Mouse (Mus musculus) adrenal gland (tissue): ENCODE results near the gene Slc35c1.

Experiments
- intact Hi-C: fragments of 180-260 bp; cut with DNase I; formaldehyde crosslinking; loops from one replicate; pipeline ENCODE4 v1.15.1; 2025

The Slc35c1 gene

GRCm38 (mm10) chr2:92437875-92438274 is 22.5 kb downstream of the Slc35c1 start:
- intact Hi-C loops: no loop called here

GRCm38 (mm10) chr2:92437366-92437765 is 23.0 kb downstream of the Slc35c1 start:
- intact Hi-C loops: no loop called here

- intact Hi-C loops: loop anchor here (2.0 kb wide), 1 partner anchor 14 kb away; no protein-coding TSS in a partner anchor
Measured at GRCm38 (mm10) chr2:92435023-92435422, 25.3 kb downstream of the Slc35c1 start.

- intact Hi-C loops: loop anchor here (2.0 kb wide), 1 partner anchor 14 kb away; no protein-coding TSS in a partner anchor
Measured at GRCm38 (mm10) chr2:92434375-92434745, 26.0 kb downstream of the Slc35c1 start.

GRCm38 (mm10) chr2:92433578-92434374 is 26.6 kb downstream of the Slc35c1 start, which contains the start of gene Cry2:
TSS of gene Cry2 (minus strand) at chr2:92434043.
- intact Hi-C loops: loop anchor here (2.0 kb wide), 1 partner anchor 13 kb away; no protein-coding TSS in a partner anchor

- intact Hi-C loops: no loop called here
Measured at GRCm38 (mm10) chr2:92432299-92433295, 27.7 kb downstream of the Slc35c1 start.

GRCm38 (mm10) chr2:92431611-92432179 is 28.6 kb downstream of the Slc35c1 start:
- intact Hi-C loops: no loop called here

GRCm38 (mm10) chr2:92430723-92431541 is 29.4 kb downstream of the Slc35c1 start:
- intact Hi-C loops: no loop called here

GRCm38 (mm10) chr2:92430089-92430488 is 30.2 kb downstream of the Slc35c1 start:
- intact Hi-C loops: no loop called here

- intact Hi-C loops: no loop called here
Measured at GRCm38 (mm10) chr2:92427882-92428281, 32.5 kb downstream of the Slc35c1 start.

- intact Hi-C loops: no loop called here
Measured at GRCm38 (mm10) chr2:92426426-92426825, 33.9 kb downstream of the Slc35c1 start.

GRCm38 (mm10) chr2:92425366-92425765 is 35.0 kb downstream of the Slc35c1 start:
- intact Hi-C loops: no loop called here

- intact Hi-C loops: no loop called here
Measured at GRCm38 (mm10) chr2:92424462-92425308, 35.7 kb downstream of the Slc35c1 start.

- intact Hi-C loops: no loop called here
Measured at GRCm38 (mm10) chr2:92423702-92424461, 36.5 kb downstream of the Slc35c1 start.

GRCm38 (mm10) chr2:92423156-92423555 is 37.2 kb downstream of the Slc35c1 start:
- intact Hi-C loops: no loop called here

- intact Hi-C loops: no loop called here
Measured at GRCm38 (mm10) chr2:92422388-92423135, 37.8 kb downstream of the Slc35c1 start.

GRCm38 (mm10) chr2:92421723-92422387 is 38.5 kb downstream of the Slc35c1 start:
- intact Hi-C loops: loop anchor here (2.0 kb wide), 1 partner anchor 13 kb away; the partner anchor contains the start of gene Cry2
